Mouse (Mus musculus) kidney, adult 2 months (tissue): ENCODE data around the gene Gm21981.

Source experiments
- CTCF ChIP-seq: fragments of 200-500 bp; conservative IDR thresholded peaks from 2 replicates; pipeline ENCODE4 v1.5.1; 2011; ENCODE audit warnings: low read depth, mild to moderate bottlenecking, control low read depth, low read length, moderate library complexity, mixed read lengths; ENCODE audit not compliant: insufficient read depth, insufficient read length
- POLR2A ChIP-seq: fragments of 200-500 bp; IDR thresholded peaks from one replicate; pipeline ENCODE4 v1.6.1; 2011; ENCODE audit warnings: low read depth, low read length, control low read depth

DNA sequence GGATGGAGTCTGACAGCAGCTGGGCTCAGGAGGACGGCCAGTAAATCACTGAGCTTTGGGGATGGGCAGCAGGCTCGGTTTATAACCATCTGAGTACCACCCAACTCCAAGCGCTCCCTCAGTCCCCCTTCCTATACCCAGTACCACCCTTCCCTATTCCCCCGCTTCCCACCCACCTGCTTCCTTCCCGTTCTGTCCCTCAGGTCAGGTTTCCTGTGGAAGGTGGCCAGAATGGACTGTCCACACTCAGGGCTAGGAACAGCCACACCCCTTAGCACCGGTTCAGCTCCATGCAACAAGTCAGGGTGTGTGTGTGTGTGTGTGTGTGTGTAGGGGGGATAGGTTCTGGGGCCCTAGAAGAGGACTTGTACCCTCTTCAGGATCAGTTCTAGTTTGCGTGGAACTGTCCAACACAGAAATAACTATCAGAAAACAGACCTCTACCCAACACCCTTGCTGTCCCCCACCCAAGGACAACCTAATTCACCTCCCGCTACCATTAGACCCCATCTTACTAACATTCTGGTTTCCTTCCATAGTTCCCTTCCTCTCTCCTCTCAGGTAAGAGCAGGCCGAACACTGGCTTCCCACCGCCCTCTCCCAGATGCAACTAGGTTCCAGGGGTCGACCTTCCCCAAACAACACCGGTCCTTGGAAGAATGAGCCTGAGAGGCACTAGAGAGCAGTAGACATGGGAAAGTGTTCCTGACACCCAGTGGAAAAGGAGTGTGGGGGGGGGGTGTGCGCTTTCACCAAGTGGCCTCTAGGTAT, 399 bp downstream of the Gm21981 start:
- TF ChIP-seq CTCF (no peak), POLR2A (no peak)
